Mouse (Mus musculus) monocyte, adult 5-6 weeks (primary cell): ENCODE data around the gene Fcgbp. TPM values are rescaled to one million over a fixed set of nuclear protein-coding genes. Genes with fewer than 3 reads are reported as not detected.
"Not testable (repeated sequence)": the region's sequence is repeated elsewhere in the genome, so short reads cannot be mapped to it uniquely, and the experiment has no call there.

Experiments
- ATAC-seq: fragments of 153-309, 156-312 bp; replicated peaks from 2 replicates; pipeline ENCODE4 v1.8.0; 2017; ENCODE audit warnings: mild to moderate bottlenecking; ENCODE audit not compliant: low TSS enrichment, insufficient number of reproducible peaks, severe bottlenecking, poor library complexity, low FRiP score
- total RNA-seq: library from RNA; stranded (forward); fragments of 200-1000, 200-491, 200-594 nt; gene quantifications from 3 replicates; pipeline ENCODE4 v1.2.3, GENCODE M21; 2017

Gene Fcgbp
- total RNA-seq, 1 experiment from 2014 or later: not detected

- ATAC-seq: no peak
These were observed 58.1 kb downstream of the Fcgbp start, which contains the start of gene 9530053A07Rik for GRCm38 (mm10) chr7:28129166-28129565. TSS of gene 9530053A07Rik (plus strand) at chr7:28129466.

GRCm38 (mm10) chr7:28137613-28138012, 66.6 kb downstream of the Fcgbp start:
- no peak for ATAC-seq

GRCm38 (mm10) chr7:28148263-28148662, 77.2 kb downstream of the Fcgbp start:
- peak; percentile 51; the same call in 1 of the 2 replicates for ATAC-seq

GRCm38 (mm10) chr7:28149841-28150240, 78.8 kb downstream of the Fcgbp start:
- no peak for ATAC-seq

GRCm38 (mm10) chr7:28151584-28152221, 80.7 kb downstream of the Fcgbp start:
- ATAC-seq: no peak

- not testable (repeated sequence) for ATAC-seq
These were observed 82.6 kb downstream of the Fcgbp start for GRCm38 (mm10) chr7:28153595-28153994.

- ATAC-seq: no peak
These were observed 88.3 kb downstream of the Fcgbp start for GRCm38 (mm10) chr7:28159292-28159691.

- no peak for ATAC-seq
These were observed 88.9 kb downstream of the Fcgbp start for GRCm38 (mm10) chr7:28159893-28160292.

- no peak for ATAC-seq
These were observed 90.2 kb downstream of the Fcgbp start for GRCm38 (mm10) chr7:28161163-28161749.

GRCm38 (mm10) chr7:28165406-28165805, 94.4 kb downstream of the Fcgbp start:
- ATAC-seq: no peak

- ATAC-seq: peak; percentile 63
These were observed 97.5 kb downstream of the Fcgbp start for GRCm38 (mm10) chr7:28168320-28169115.

GRCm38 (mm10) chr7:28169489-28170422, 98.7 kb downstream of the Fcgbp start, which contains the start of gene Fbl:
TSS of gene Fbl (plus strand) at chr7:28169710.
- ATAC-seq: peak; percentile 79

Other genes with a start within 250 kb of the Fcgbp start
- 2.5 to 8.0 TPM (median 5.8 TPM) in 3 replicates for gene Zfp59, start 232.6 kb upstream of the Fcgbp start, total RNA-seq
- 9.2 to 22.9 TPM (median 10.5 TPM) in 3 replicates for gene Zfp607a, start 213.7 kb upstream of the Fcgbp start, total RNA-seq
- 4.3 to 14.5 TPM (median 11.3 TPM) in 3 replicates for gene Zfp974, start 141.8 kb upstream of the Fcgbp start, total RNA-seq
- gene Zfp780b, start 92.1 kb upstream of the Fcgbp start, total RNA-seq: 11.1 to 21.1 TPM (median 16.7 TPM) in 3 replicates
- gene Zfp850, start 57.1 kb upstream of the Fcgbp start, total RNA-seq: 6.2 to 12.1 TPM (median 11.3 TPM) in 3 replicates
- gene Psmc4, start 21.1 kb upstream of the Fcgbp start, total RNA-seq: 125 to 153 TPM (median 125 TPM) in 3 replicates
- not detected in 3 replicates for gene 9530053A07Rik, start 58.2 kb downstream of the Fcgbp start, total RNA-seq
- gene Fbl, start 98.5 kb downstream of the Fcgbp start, total RNA-seq: 53.4 to 77.1 TPM (median 61.5 TPM) in 3 replicates
- gene Dyrk1b, start 108.2 kb downstream of the Fcgbp start, total RNA-seq: 2.9 to 5.9 TPM (median 3.4 TPM) in 3 replicates
- gene Eid2, start 196.6 kb downstream of the Fcgbp start, total RNA-seq: 0.29 to 0.39 TPM in 2 of 3 replicates, not detected in the other
- gene Eid2b, start 206.5 kb downstream of the Fcgbp start, total RNA-seq: 6.0 to 10.2 TPM (median 7.5 TPM) in 3 replicates
- gene Selenov, start 219.9 kb downstream of the Fcgbp start, total RNA-seq: not detected in 3 replicates
- not detected in 3 replicates for gene Dll3, start 231.0 kb downstream of the Fcgbp start, total RNA-seq
- gene Timm50, start 240.8 kb downstream of the Fcgbp start, total RNA-seq: 12.4 to 37.0 TPM (median 19.8 TPM) in 3 replicates